Mouse (Mus musculus) c-Kit-positive CD71-positive TER-119-negative erythroid progenitor cells, embryonic 14.5 days (primary cell): ENCODE measurements around the gene Rgs14.

Source experiments
- DNase-seq: peaks from one replicate; pipeline ENCODE4 v3.0.0-alpha.2; 2013; ENCODE audit warnings: low read depth

Rgs14 gene

GRCm38 (mm10) chr13:55404853-55405782 is 35.6 kb downstream of the Rgs14 start:
- DNase-seq: peak; percentile 47

- DNase-seq: no peak
Measured at GRCm38 (mm10) chr13:55405783-55406390, 36.4 kb downstream of the Rgs14 start.

GRCm38 (mm10) chr13:55407341-55407740 is 37.8 kb downstream of the Rgs14 start:
- no peak for DNase-seq

GRCm38 (mm10) chr13:55408546-55409120 is 39.1 kb downstream of the Rgs14 start:
- DNase-seq: no peak

GRCm38 (mm10) chr13:55411826-55412225 is 42.3 kb downstream of the Rgs14 start:
- no peak for DNase-seq

- no peak for DNase-seq
Measured at GRCm38 (mm10) chr13:55412643-55413307, 43.2 kb downstream of the Rgs14 start.

GRCm38 (mm10) chr13:55413333-55413732 is 43.8 kb downstream of the Rgs14 start:
- DNase-seq: no peak

GRCm38 (mm10) chr13:55414743-55415380 is 45.3 kb downstream of the Rgs14 start, which contains the start of gene Pfn3:
Pfn3 (minus strand) TSS chr13:55415232.
- no peak for DNase-seq

GRCm38 (mm10) chr13:55418004-55418403 is 48.5 kb downstream of the Rgs14 start:
- DNase-seq: peak; percentile 65

- no peak for DNase-seq
Measured at GRCm38 (mm10) chr13:55419142-55419541, 49.6 kb downstream of the Rgs14 start.

GRCm38 (mm10) chr13:55420018-55420932 is 50.7 kb downstream of the Rgs14 start:
- DNase-seq: no peak

- no peak for DNase-seq
Measured at GRCm38 (mm10) chr13:55420933-55421800, 51.6 kb downstream of the Rgs14 start.

- DNase-seq: no peak
Measured at GRCm38 (mm10) chr13:55426613-55427012, 57.1 kb downstream of the Rgs14 start, which contains the start of gene F12. F12 (minus strand) TSS chr13:55426793.

- DNase-seq: no peak
Measured at GRCm38 (mm10) chr13:55429226-55429888, 59.8 kb downstream of the Rgs14 start.

GRCm38 (mm10) chr13:55430566-55430965 is 61.0 kb downstream of the Rgs14 start:
- no peak for DNase-seq

- no peak for DNase-seq
Measured at GRCm38 (mm10) chr13:55431889-55432685, 62.6 kb downstream of the Rgs14 start.
